Mouse (Mus musculus) stomach, embryonic 16.5 days (tissue): ENCODE measurements around the gene Lars2. TPM values are rescaled to one million over a fixed set of nuclear protein-coding genes. Genes with fewer than 3 reads are reported as not detected.
"Not testable (repeated sequence)": the region's sequence is repeated elsewhere in the genome, so short reads cannot be mapped to it uniquely, and the experiment has no call there.

Experiments used
- ATAC-seq: fragments of 200-750 bp; cut with Nextera tagmentation; 2 replicates; pipeline ENCODE4 v1.8.0; 2017; ENCODE audit warnings: moderate number of reproducible peaks, moderate TSS enrichment; ENCODE audit not compliant: insufficient read depth, low FRiP score
- H3K27ac ChIP-seq: fragments of 300-500 bp; sonication (generic); 2 replicates; pipeline ENCODE4 v1.5.1; 2014; ENCODE audit warnings: low read length
- H3K27me3 ChIP-seq: fragments of 300-500 bp; sonication (generic); 2 replicates; pipeline ENCODE4 v1.6.1; 2014; ENCODE audit warnings: low read length, control low read depth, mixed read lengths; ENCODE audit not compliant: control insufficient read depth, insufficient read depth
- H3K36me3 ChIP-seq: fragments of 300-500 bp; sonication (generic); 2 replicates; pipeline ENCODE4 v1.6.1; 2014; ENCODE audit warnings: low read length; ENCODE audit not compliant: control insufficient read depth, insufficient read depth
- H3K4me1 ChIP-seq: fragments of 300-500 bp; sonication (generic); 2 replicates; pipeline ENCODE4 v1.6.1; 2014; ENCODE audit warnings: low read length, control low read depth, mixed read lengths; ENCODE audit not compliant: control insufficient read depth, insufficient read depth
- H3K4me2 ChIP-seq: fragments of 300-500 bp; sonication (generic); 2 replicates; pipeline ENCODE4 v1.6.1; 2014; ENCODE audit warnings: low read depth, low read length, mixed read lengths
- H3K4me3 ChIP-seq: fragments of 300-500 bp; sonication (generic); replicated peaks from 2 replicates; pipeline ENCODE4 v1.5.1; 2014; ENCODE audit warnings: mild to moderate bottlenecking, low read length
- H3K9ac ChIP-seq: fragments of 300-500 bp; sonication (generic); 2 replicates; pipeline ENCODE4 v1.6.1; 2014; ENCODE audit warnings: low read length
- H3K9me3 ChIP-seq: fragments of 300-500 bp; sonication (generic); replicated peaks from 2 replicates; pipeline ENCODE4 v1.6.1; 2016; ENCODE audit warnings: low read length, control low read depth; ENCODE audit not compliant: control insufficient read depth
- WGBS: fragments of 180-500 bp; shearing (Covaris S2); extraction: QIAGEN DNeasy Blood & Tissue Kit; methylation state at CpG from one replicate; pipeline ENCODE4 v1.1.7; 2014; 5-methylcytosine and 5-hydroxymethylcytosine counted together
- polyA plus RNA-seq: library from polyadenylated mRNA; unstranded; fragments of >200 nt; fragmentation: Nextera tagmentation; extraction: Ambion mirVana; gene quantifications from 2 replicates; pipeline ENCODE4 v1.2.1, GENCODE M21; 2015

Gene Lars2
- polyA plus RNA-seq, 1 experiment from 2014 or later, result 882 TPM

DNA sequence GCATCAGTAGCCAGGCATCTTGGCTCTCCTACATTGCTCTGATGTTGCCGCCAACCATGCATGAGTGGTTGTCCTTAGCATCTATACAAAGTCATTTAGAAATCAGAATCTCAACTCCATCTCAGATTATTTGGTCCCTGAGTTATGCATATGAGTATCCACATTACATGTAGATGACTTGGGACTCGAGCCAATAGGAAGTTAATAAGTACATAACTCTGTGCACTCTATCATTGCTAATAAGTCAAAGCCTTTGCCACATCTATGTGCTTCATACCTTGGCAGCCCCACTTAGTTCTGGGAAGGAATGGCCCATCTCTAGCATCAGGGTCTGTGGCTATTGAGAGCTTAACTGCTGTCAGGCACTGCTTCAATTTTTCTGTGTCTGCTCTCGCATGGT is 23.7 kb upstream of the Lars2 start:
- Histone ChIP-seq H3K4me3 (no peak overlapping the region), H3K4me1 (no peaks in the 10 kb centered on the region), H3K9me3 (no peaks in the 10 kb centered on the region), H3K36me3 (no peaks in the 10 kb centered on the region), H3K27ac (no peak overlapping the region), H3K27me3 (no peaks in the 10 kb centered on the region), H3K9ac (no peak overlapping the region), H3K4me2 (no peak overlapping the region)
- 59% methylated on average over 3 of the region's 3 CpGs for WGBS
- no peak for ATAC-seq

DNA sequence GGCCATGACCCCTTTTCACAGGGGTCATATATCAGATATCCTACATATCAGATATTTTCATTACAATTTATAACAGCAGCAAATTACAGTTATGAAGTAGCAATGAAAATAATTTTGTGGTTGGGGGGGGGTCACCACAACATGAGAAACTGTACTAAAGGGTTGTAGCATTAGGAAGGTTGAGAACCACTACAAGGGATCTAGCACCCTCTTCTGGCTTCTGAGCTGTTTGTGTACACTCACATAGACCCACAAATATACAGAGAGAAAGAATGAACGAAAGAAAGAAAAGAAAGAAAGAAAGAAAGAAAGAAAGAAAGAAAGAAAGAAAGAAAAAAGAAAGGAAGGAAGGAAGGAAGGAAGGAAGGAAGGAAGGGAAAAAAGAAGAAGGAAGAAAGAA is 17.4 kb upstream of the Lars2 start:
- ATAC-seq, result not testable (repeated sequence)
- 95% methylated on average over 1 of the region's 1 CpGs for WGBS

DNA sequence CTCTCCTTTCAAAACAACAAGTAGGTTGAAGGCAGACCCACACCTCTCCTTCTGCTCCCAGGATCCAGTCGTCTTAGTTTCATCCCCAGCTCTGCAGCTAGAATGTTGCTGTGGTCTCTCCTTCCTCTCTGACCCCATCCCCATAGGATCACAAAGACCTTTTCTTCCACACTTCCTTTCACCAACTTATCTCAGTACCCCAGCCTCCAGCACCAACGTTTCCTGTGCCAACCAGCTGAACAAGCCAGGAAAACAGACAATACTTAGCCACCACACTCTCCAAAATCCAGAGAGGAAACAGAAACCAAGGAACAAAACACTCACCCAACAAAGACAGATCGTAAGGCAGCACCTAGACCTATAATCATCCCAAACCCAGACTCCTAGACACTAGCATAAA is 6.7 kb upstream of the Lars2 start:
- Histone ChIP-seq H3K4me2 (no peak overlapping the region), H3K4me1 (no peaks in the 10 kb centered on the region), H3K4me3 (no peak overlapping the region), H3K36me3 (no peaks in the 10 kb centered on the region), H3K9me3 (no peaks in the 10 kb centered on the region), H3K27me3 (no peaks in the 10 kb centered on the region), H3K9ac (no peak overlapping the region), H3K27ac (no peak overlapping the region)
- no peak for ATAC-seq
- WGBS, result 61% methylated on average over 3 of the region's 3 CpGs

More for the DNA sequence above, 17.4 kb upstream of the Lars2 start:
- H3K4me1 ChIP-seq, H3K4me3 ChIP-seq, H3K27ac ChIP-seq, H3K27me3 ChIP-seq, H3K9ac ChIP-seq, H3K4me2 ChIP-seq, H3K36me3 ChIP-seq: not testable (repeated sequence)
- peaks cover 14% of the 10 kb centered on the region; the same call in 1 of the 2 replicates for H3K9me3 ChIP-seq

GRCm38 (mm10) chr9:123365353-123365752 is 1.4 kb upstream of the Lars2 start:
- H3K9ac ChIP-seq, result no peak overlapping the region
- no peaks in the 10 kb centered on the region for H3K9me3 ChIP-seq
- H3K4me2 ChIP-seq, result no peak overlapping the region
- WGBS, result 44% methylated on average over 1 of the region's 1 CpGs
- H3K36me3 ChIP-seq, result no peaks in the 10 kb centered on the region
- no peak overlapping the region for H3K27ac ChIP-seq
- no peaks in the 10 kb centered on the region for H3K27me3 ChIP-seq
- H3K4me1 ChIP-seq, result peaks cover 6% of the 10 kb centered on the region
- no peak for ATAC-seq
- H3K4me3 ChIP-seq, result no peak overlapping the region

DNA sequence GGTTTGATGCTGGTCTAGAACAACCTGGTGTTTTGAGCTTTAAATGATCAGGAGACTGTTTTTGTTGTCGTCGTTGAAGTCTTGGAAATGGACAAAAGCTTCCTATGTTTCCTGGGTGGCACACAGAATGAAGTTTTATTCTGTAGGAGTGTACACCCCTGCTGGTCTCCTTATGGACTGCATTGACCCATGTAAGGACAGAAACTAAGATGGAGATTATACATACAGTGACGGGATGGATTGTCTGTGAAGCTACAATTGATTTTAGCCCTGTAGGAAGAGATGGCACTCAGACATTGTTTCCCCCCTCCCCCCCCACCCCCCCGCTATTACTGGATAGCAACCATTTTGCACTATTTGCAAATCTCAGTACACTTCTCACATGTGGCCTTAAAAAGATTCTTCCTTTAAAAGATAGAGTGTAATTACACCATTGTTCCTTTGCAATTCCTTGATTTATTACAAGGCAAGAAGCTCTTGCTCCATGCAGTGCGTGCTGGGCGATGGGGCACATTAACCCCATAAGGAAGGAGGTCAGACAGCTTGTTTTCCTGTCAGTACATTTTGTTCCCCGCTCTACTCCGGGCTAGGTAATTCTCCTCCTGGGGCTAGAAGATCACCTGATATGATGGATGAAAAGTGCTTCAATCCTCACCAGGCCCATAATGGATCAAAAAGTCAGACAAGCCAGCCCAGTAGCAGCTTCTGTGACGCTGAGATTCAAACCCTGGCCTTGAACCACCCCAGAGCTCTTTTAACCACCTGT is 602 bp upstream of the Lars2 start:
- H3K27ac ChIP-seq, result peak overlapping the region; percentile 35; the same call in 1 of the 2 replicates
- H3K4me1 ChIP-seq, result peaks cover 6% of the 10 kb centered on the region
- ATAC-seq, result no peak

GRCm38 (mm10) chr9:123367636-123368035 is 909 bp downstream of the Lars2 start:
- no peak for ATAC-seq
- H3K27ac ChIP-seq, result no peak overlapping the region

More for the DNA sequence above, 602 bp upstream of the Lars2 start:
- H3K9me3 ChIP-seq, result no peaks in the 10 kb centered on the region
- H3K4me2 ChIP-seq, result peak overlapping the region; percentile 74
- H3K36me3 ChIP-seq, result no peaks in the 10 kb centered on the region
- WGBS, result 24% methylated on average over 9 of the region's 9 CpGs
- no peaks in the 10 kb centered on the region for H3K27me3 ChIP-seq
- peak overlapping the region; percentile 69 for H3K4me3 ChIP-seq
- peak overlapping the region; percentile 49 for H3K9ac ChIP-seq

DNA sequence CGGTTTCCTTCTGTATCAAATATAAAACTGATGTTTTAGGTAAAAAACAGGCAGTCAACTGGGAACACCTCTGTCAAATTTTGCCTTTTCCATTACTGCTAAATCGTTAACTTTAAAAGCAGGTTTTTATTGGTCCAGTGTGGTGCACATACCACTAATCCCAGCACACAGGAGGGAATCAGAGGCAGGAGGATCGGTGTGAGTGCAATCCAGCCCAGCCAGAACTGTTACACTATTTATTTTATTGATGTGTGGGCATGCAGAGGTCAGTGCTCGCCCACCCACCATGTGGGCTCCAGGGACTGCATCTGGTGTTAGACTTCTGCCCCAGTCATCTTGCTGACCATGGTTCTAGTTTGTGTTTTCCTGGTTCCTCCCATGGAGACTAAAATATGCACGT is 15.7 kb downstream of the Lars2 start:
- Histone ChIP-seq H3K27ac (no peak overlapping the region), H3K4me2 (no peak overlapping the region), H3K9ac (no peak overlapping the region), H3K4me1 (no peaks in the 10 kb centered on the region), H3K4me3 (no peak overlapping the region), H3K27me3 (no peaks in the 10 kb centered on the region), H3K9me3 (no peaks in the 10 kb centered on the region), H3K36me3 (peaks cover 6% of the 10 kb centered on the region; the same call in 1 of the 2 replicates)
- no peak for ATAC-seq
- 54% methylated on average over 5 of the region's 5 CpGs for WGBS

More at GRCm38 (mm10) chr9:123367636-123368035, 909 bp downstream of the Lars2 start:
- Histone ChIP-seq H3K9me3 (no peaks in the 10 kb centered on the region), H3K4me1 (peaks cover 6% of the 10 kb centered on the region), H3K4me3 (peak overlapping the region; percentile 69), H3K27me3 (no peaks in the 10 kb centered on the region), H3K36me3 (no peaks in the 10 kb centered on the region; the same call in 1 of the 2 replicates), H3K4me2 (peak overlapping the region; percentile 80), H3K9ac (peak overlapping the region; percentile 85)

- no peak overlapping the region for H3K4me2 ChIP-seq
- no peaks in the 10 kb centered on the region for H3K9me3 ChIP-seq
- 72% methylated on average over 3 of the region's 3 CpGs for WGBS
- H3K27me3 ChIP-seq, result no peaks in the 10 kb centered on the region
- H3K36me3 ChIP-seq, result peaks cover 6% of the 10 kb centered on the region; the same call in 1 of the 2 replicates
- no peaks in the 10 kb centered on the region for H3K4me1 ChIP-seq
- H3K9ac ChIP-seq, result no peak overlapping the region
- no peak for ATAC-seq
- H3K4me3 ChIP-seq, result no peak overlapping the region
- no peak overlapping the region for H3K27ac ChIP-seq
Observed at GRCm38 (mm10) chr9:123384696-123385095, 18.0 kb downstream of the Lars2 start.

DNA sequence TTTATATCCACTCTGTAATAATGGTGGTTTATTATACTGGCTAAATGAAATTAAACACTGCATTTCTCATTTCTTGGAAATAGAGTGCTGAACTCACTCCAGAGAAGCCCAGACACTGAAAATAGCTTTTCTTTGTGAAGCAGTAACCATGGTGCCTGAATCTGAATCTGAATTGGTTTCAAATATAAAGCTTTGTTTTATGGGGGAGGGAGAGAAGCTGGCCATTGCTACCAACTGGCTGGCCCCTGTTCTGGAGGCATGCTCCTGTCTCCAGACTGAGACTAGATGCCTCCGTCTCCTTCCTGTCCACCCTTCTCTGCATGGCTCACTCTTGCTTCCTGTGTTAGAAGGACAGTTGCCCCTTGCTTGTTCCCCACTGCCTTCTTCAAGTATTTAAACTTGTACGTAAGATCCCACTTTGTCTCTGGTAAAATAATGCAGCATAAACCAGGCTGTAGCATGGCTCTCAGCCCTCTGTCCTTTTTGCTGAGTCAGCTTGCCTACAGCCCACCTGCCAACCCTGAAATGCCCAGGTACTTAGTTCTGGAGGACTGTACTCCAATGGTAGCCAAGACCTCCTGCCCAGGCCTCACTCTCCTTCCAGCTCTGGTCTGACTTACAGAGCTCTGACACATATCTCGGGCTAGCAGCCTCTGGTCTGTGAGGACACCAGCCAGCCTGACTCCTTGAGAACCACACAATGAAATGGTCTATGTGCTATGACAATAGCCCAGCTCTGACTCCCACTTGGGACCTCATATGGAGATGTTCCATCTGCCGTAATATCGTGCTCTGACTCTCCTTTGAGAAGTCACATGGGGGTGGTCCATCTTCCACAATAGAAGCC is 18.8 kb downstream of the Lars2 start:
- H3K9ac ChIP-seq, result no peak overlapping the region
- H3K4me2 ChIP-seq, result no peak overlapping the region
- H3K27me3 ChIP-seq, result no peaks in the 10 kb centered on the region
- ATAC-seq, result no peak
- H3K27ac ChIP-seq, result no peak overlapping the region
- WGBS, result 79% methylated on average over 5 of the region's 5 CpGs
- H3K4me1 ChIP-seq, result no peaks in the 10 kb centered on the region
- H3K9me3 ChIP-seq, result no peaks in the 10 kb centered on the region
- no peak overlapping the region for H3K4me3 ChIP-seq
- H3K36me3 ChIP-seq, result peaks cover 6% of the 10 kb centered on the region; the same call in 1 of the 2 replicates
